Mouse (Mus musculus) embryo, embryonic 11.5 days (tissue): ENCODE data around the gene Tmem185a.
"Not testable (repeated sequence)": the region's sequence is repeated elsewhere in the genome, so short reads cannot be mapped to it uniquely, and the experiment has no call there.

Experiments used
- DNase-seq: peaks from one replicate; pipeline ENCODE4 v3.0.0-alpha.2; 2012; ENCODE audit warnings: low read depth, low spot score

Gene Tmem185a

GRCm38 (mm10) chrX:70476792-70477776, at the start of gene Tmem185a:
TSS of gene Tmem185a (minus strand) at chrX:70477180.
- DNase-seq = peak; percentile 67

- DNase-seq = not testable (repeated sequence)
Observed at GRCm38 (mm10) chrX:70514413-70514812, 37.4 kb upstream of the Tmem185a start.

GRCm38 (mm10) chrX:70487328-70487727, 10.3 kb upstream of the Tmem185a start:
- not testable (repeated sequence) for DNase-seq

GRCm38 (mm10) chrX:70482154-70482553, 5.2 kb upstream of the Tmem185a start:
- no peak for DNase-seq

- no peak for DNase-seq
Observed at GRCm38 (mm10) chrX:70478701-70479100, 1.7 kb upstream of the Tmem185a start.

- no peak for DNase-seq
Observed at GRCm38 (mm10) chrX:70475215-70475765, 1.7 kb downstream of the Tmem185a start.

- DNase-seq = no peak
Observed at GRCm38 (mm10) chrX:70466897-70467296, 10.1 kb downstream of the Tmem185a start.

- no peak for DNase-seq
Observed at GRCm38 (mm10) chrX:70465489-70465888, 11.5 kb downstream of the Tmem185a start.

- no peak for DNase-seq
Observed at GRCm38 (mm10) chrX:70463621-70464020, 13.4 kb downstream of the Tmem185a start.

- DNase-seq = not testable (repeated sequence)
Observed at GRCm38 (mm10) chrX:70452359-70452758, 24.6 kb downstream of the Tmem185a start.

- not testable (repeated sequence) for DNase-seq
Observed at GRCm38 (mm10) chrX:70425473-70425872, 51.5 kb downstream of the Tmem185a start.
